Mouse (Mus musculus) bone marrow macrophage, adult 2 months (primary cell): ENCODE results near the gene Pde11a.

Source experiments
- CTCF ChIP-seq: IDR thresholded peaks from 2 replicates; pipeline ENCODE4 v1.5.1; 2012; ENCODE audit warnings: low read depth, mild to moderate bottlenecking, low read length, moderate library complexity
- POLR2A ChIP-seq: IDR thresholded peaks from 2 replicates; pipeline ENCODE4 v1.6.1; 2012; ENCODE audit warnings: mild to moderate bottlenecking, low read depth, low read length, borderline replicate concordance

DNA sequence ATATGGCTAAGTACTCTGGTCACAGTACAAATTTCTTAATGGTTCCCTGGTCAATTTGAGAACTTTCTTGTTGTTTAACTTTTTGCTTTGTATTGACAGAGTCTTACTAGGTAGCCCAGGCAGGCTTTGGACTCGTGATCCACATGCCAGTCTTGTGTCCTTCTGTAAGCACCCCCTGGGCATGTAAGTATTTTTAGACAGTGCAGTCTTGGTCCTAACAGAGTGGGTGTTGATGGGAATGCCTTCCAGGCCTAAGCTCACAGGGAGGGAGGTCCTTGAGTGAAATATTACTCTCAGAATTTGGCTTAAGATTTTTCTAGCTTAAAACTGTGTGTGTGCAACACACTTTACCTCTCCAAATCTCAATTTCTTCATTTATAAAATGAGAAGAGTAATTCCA, 153.4 kb downstream of the Pde11a start:
- TF ChIP-seq POLR2A (no peak), CTCF (no peak)
